Mouse (Mus musculus): ENCODE measurements around the gene Rasgrp1.

DNA sequence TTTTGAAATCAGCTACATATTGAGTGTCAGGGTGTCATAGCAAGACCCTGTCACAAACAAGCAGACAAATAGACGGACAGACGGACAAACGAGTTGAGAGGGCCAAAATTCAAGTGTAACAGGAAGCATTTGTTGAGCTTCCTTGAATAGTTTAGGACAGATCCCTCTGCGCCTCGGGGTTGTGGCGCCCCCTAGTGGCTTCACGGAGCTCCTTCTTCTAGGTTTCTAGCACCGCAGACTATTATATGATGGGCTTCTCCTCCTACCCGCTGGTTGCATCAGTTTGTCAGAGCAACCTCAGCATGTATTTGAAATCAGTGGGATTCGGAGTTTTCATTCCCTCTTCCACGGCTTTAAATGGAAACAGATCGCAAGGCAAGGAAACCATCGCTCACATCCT lies 111.5 kb downstream of the Rasgrp1 start:
- TF ChIP-seq CTCF (IDR thresholded peaks at IDR 0.05; ENCODE audit: extremely low read depth, insufficient read depth, low read length): peak; percentile 89
- TF ChIP-seq POLR2A (IDR thresholded peaks at IDR 0.05; ENCODE audit: extremely low read depth, insufficient read depth, low read length): no peak

Data from cortical plate, adult 2 months (tissue).